Mouse (Mus musculus) neural tube, embryonic 13.5 days (tissue): ENCODE data around the gene Gm20479. TPM values are rescaled to one million over a fixed set of nuclear protein-coding genes. Genes with fewer than 3 reads are reported as not detected.
A peak's percentile ranks its signal among the peaks of the same experiment; 100 is the strongest.

Source experiments
- ATAC-seq: fragments of 200-750 bp; cut with Nextera tagmentation; 2 replicates; pipeline ENCODE4 v1.8.0; 2017; ENCODE audit warnings: low read depth, mild to moderate bottlenecking, moderate TSS enrichment, moderate library complexity
- H3K27ac ChIP-seq: fragments of 300-500 bp; sonication (generic); replicated peaks from 2 replicates; pipeline ENCODE4 v1.5.1; 2015; ENCODE audit warnings: moderate library complexity, mild to moderate bottlenecking, inconsistent platforms
- H3K27me3 ChIP-seq: fragments of 300-500 bp; sonication (generic); 2 replicates; pipeline ENCODE4 v1.6.1; 2015; ENCODE audit warnings: mild to moderate bottlenecking, inconsistent platforms
- H3K36me3 ChIP-seq: fragments of 300-500 bp; sonication (generic); 2 replicates; pipeline ENCODE4 v1.6.1; 2015; ENCODE audit warnings: mild to moderate bottlenecking, inconsistent platforms
- H3K4me1 ChIP-seq: fragments of 300-500 bp; sonication (generic); replicated peaks from 2 replicates; pipeline ENCODE4 v1.6.1; 2015; ENCODE audit warnings: inconsistent platforms
- H3K4me2 ChIP-seq: fragments of 300-500 bp; sonication (generic); 2 replicates; pipeline ENCODE4 v1.6.1; 2015; ENCODE audit warnings: inconsistent platforms, mild to moderate bottlenecking, moderate library complexity
- H3K4me3 ChIP-seq: fragments of 300-500 bp; sonication (generic); 2 replicates; pipeline ENCODE4 v1.5.1; 2015; ENCODE audit warnings: mild to moderate bottlenecking, inconsistent platforms
- H3K9ac ChIP-seq: fragments of 300-500 bp; sonication (generic); 2 replicates; pipeline ENCODE4 v1.6.1; 2015; ENCODE audit warnings: moderate library complexity, mild to moderate bottlenecking, inconsistent platforms
- H3K9me3 ChIP-seq: fragments of 300-500 bp; sonication (generic); 2 replicates; pipeline ENCODE4 v1.6.1; 2016; ENCODE audit warnings: inconsistent platforms
- WGBS: fragments of 180-500 bp; shearing (Covaris S2); methylation state at CpG from one replicate; pipeline ENCODE4 v1.1.7; 2015; 5-methylcytosine and 5-hydroxymethylcytosine counted together
- polyA plus RNA-seq: library from polyadenylated mRNA; unstranded; fragments of >200 nt; fragmentation: Nextera tagmentation; extraction: Ambion mirVana; gene quantifications from 2 replicates; pipeline ENCODE4 v1.2.1, GENCODE M21; 2015

Gm20479 gene
- polyA plus RNA-seq, 1 experiment from 2014 or later: not detected

GRCm38 (mm10) chr7:27331541-27331851, 25.7 kb downstream of the Gm20479 start:
- Histone ChIP-seq H3K9me3 (no peaks in the 10 kb centered on the region), H3K27me3 (peaks cover 98% of the 10 kb centered on the region), H3K4me2 (peak overlapping the region; percentile 60), H3K9ac (no peak overlapping the region), H3K4me3 (peak overlapping the region; percentile 37; the same call in 1 of the 2 replicates), H3K27ac (no peak overlapping the region), H3K36me3 (no peaks in the 10 kb centered on the region), H3K4me1 (peaks cover 67% of the 10 kb centered on the region)
- 4% methylated on average over 8 of the region's 8 CpGs for WGBS
- no peak for ATAC-seq

GRCm38 (mm10) chr7:27330709-27331540, 26.3 kb downstream of the Gm20479 start:
- no peak for ATAC-seq
- Histone ChIP-seq H3K9me3 (no peaks in the 10 kb centered on the region), H3K27me3 (peaks cover 99% of the 10 kb centered on the region), H3K4me3 (peak overlapping the region; percentile 37), H3K4me1 (peaks cover 67% of the 10 kb centered on the region), H3K36me3 (no peaks in the 10 kb centered on the region), H3K4me2 (peak overlapping the region; percentile 60), H3K9ac (peak overlapping the region; percentile 56), H3K27ac (no peak overlapping the region)
- WGBS: under 1% methylated on average over 39 of the region's 39 CpGs

GRCm38 (mm10) chr7:27329981-27330380, 27.2 kb downstream of the Gm20479 start:
- Histone ChIP-seq H3K4me1 (peaks cover 75% of the 10 kb centered on the region), H3K4me2 (peak overlapping the region; percentile 60), H3K27me3 (peaks cover 100% of the 10 kb centered on the region), H3K36me3 (no peaks in the 10 kb centered on the region), H3K27ac (no peak overlapping the region), H3K9ac (no peak overlapping the region), H3K4me3 (0 out of 2 replicates have a peak overlapping the region, but pooled peaks have one; percentile 21), H3K9me3 (no peaks in the 10 kb centered on the region)
- ATAC-seq: no peak
- 23% methylated on average over 17 of the region's 17 CpGs for WGBS

GRCm38 (mm10) chr7:27329326-27329947, 27.8 kb downstream of the Gm20479 start:
- H3K9me3 ChIP-seq: no peaks in the 10 kb centered on the region
- peaks cover 70% of the 10 kb centered on the region for H3K4me1 ChIP-seq
- peaks cover 100% of the 10 kb centered on the region for H3K27me3 ChIP-seq
- peak overlapping the region; percentile 21 for H3K4me3 ChIP-seq
- WGBS: 3% methylated on average over 45 of the region's 45 CpGs
- no peak for ATAC-seq
- H3K36me3 ChIP-seq: no peaks in the 10 kb centered on the region
- H3K27ac ChIP-seq: no peak overlapping the region
- H3K9ac ChIP-seq: no peak overlapping the region
- peak overlapping the region; percentile 60 for H3K4me2 ChIP-seq

- Histone ChIP-seq H3K9ac (no peak overlapping the region), H3K9me3 (no peaks in the 10 kb centered on the region), H3K36me3 (no peaks in the 10 kb centered on the region), H3K4me1 (peaks cover 62% of the 10 kb centered on the region), H3K27ac (no peak overlapping the region), H3K27me3 (peaks cover 100% of the 10 kb centered on the region), H3K4me3 (no peak overlapping the region), H3K4me2 (no peak overlapping the region)
- ATAC-seq: no peak
- WGBS: 37% methylated on average over 16 of the region's 16 CpGs
Observed at GRCm38 (mm10) chr7:27328648-27329047, 28.6 kb downstream of the Gm20479 start.

GRCm38 (mm10) chr7:27328161-27328560, 29.1 kb downstream of the Gm20479 start:
- Histone ChIP-seq H3K27me3 (peaks cover 96% of the 10 kb centered on the region), H3K9ac (no peak overlapping the region), H3K36me3 (no peaks in the 10 kb centered on the region), H3K4me1 (peaks cover 57% of the 10 kb centered on the region), H3K27ac (no peak overlapping the region), H3K4me3 (no peak overlapping the region), H3K4me2 (no peak overlapping the region), H3K9me3 (no peaks in the 10 kb centered on the region)
- 83% methylated on average over 11 of the region's 11 CpGs for WGBS
- no peak for ATAC-seq

GRCm38 (mm10) chr7:27327500-27327899, 29.7 kb downstream of the Gm20479 start:
- WGBS: 91% methylated on average over 8 of the region's 8 CpGs
- no peak for ATAC-seq
- Histone ChIP-seq H3K36me3 (no peaks in the 10 kb centered on the region), H3K27me3 (peaks cover 96% of the 10 kb centered on the region), H3K4me2 (no peak overlapping the region), H3K4me3 (no peak overlapping the region), H3K9me3 (no peaks in the 10 kb centered on the region), H3K27ac (no peak overlapping the region), H3K4me1 (peaks cover 51% of the 10 kb centered on the region), H3K9ac (no peak overlapping the region)

GRCm38 (mm10) chr7:27326101-27326880, 30.9 kb downstream of the Gm20479 start:
- Histone ChIP-seq H3K9me3 (no peaks in the 10 kb centered on the region), H3K27me3 (peaks cover 93% of the 10 kb centered on the region), H3K36me3 (no peaks in the 10 kb centered on the region), H3K4me2 (peak overlapping the region; percentile 46), H3K27ac (no peak overlapping the region), H3K4me1 (peaks cover 39% of the 10 kb centered on the region), H3K9ac (0 out of 2 replicates have a peak overlapping the region, but pooled peaks have one; percentile 6), H3K4me3 (peak overlapping the region; percentile 24; the same call in 1 of the 2 replicates)
- ATAC-seq: no peak
- 29% methylated on average over 34 of the region's 34 CpGs for WGBS

- peak overlapping the region; percentile 6; the same call in 1 of the 2 replicates for H3K9ac ChIP-seq
Observed at GRCm38 (mm10) chr7:27325697-27326096, 31.5 kb downstream of the Gm20479 start.

GRCm38 (mm10) chr7:27324928-27325327, 32.3 kb downstream of the Gm20479 start:
- Histone ChIP-seq H3K9me3 (no peaks in the 10 kb centered on the region), H3K4me1 (peaks cover 28% of the 10 kb centered on the region), H3K4me3 (no peak overlapping the region), H3K9ac (0 out of 2 replicates have a peak overlapping the region, but pooled peaks have one; percentile 17), H3K27ac (no peak overlapping the region), H3K36me3 (no peaks in the 10 kb centered on the region), H3K27me3 (peaks cover 79% of the 10 kb centered on the region), H3K4me2 (no peak overlapping the region)
- ATAC-seq: no peak
- 48% methylated on average over 18 of the region's 20 CpGs for WGBS

More at GRCm38 (mm10) chr7:27325697-27326096, 31.5 kb downstream of the Gm20479 start:
- Histone ChIP-seq H3K9me3 (no peaks in the 10 kb centered on the region), H3K27me3 (peaks cover 87% of the 10 kb centered on the region), H3K27ac (no peak overlapping the region), H3K4me1 (peaks cover 33% of the 10 kb centered on the region), H3K4me2 (peak overlapping the region; percentile 46), H3K4me3 (peak overlapping the region; percentile 24), H3K36me3 (no peaks in the 10 kb centered on the region)
- no peak for ATAC-seq
- 1% methylated on average over 24 of the region's 24 CpGs for WGBS

GRCm38 (mm10) chr7:27324161-27324560, 33.1 kb downstream of the Gm20479 start:
- H3K4me2 ChIP-seq: no peak overlapping the region
- no peak for ATAC-seq
- no peak overlapping the region for H3K9ac ChIP-seq
- H3K27ac ChIP-seq: no peak overlapping the region
- 94% methylated on average over 11 of the region's 11 CpGs for WGBS
- no peak overlapping the region for H3K4me3 ChIP-seq
- H3K36me3 ChIP-seq: no peaks in the 10 kb centered on the region
- H3K9me3 ChIP-seq: no peaks in the 10 kb centered on the region
- H3K4me1 ChIP-seq: peaks cover 20% of the 10 kb centered on the region
- H3K27me3 ChIP-seq: peaks cover 72% of the 10 kb centered on the region

- 92% methylated on average over 5 of the region's 5 CpGs for WGBS
Observed at GRCm38 (mm10) chr7:27323001-27323400, 34.2 kb downstream of the Gm20479 start.

More at GRCm38 (mm10) chr7:27323001-27323400, 34.2 kb downstream of the Gm20479 start:
- no peaks in the 10 kb centered on the region for H3K9me3 ChIP-seq
- H3K9ac ChIP-seq: no peak overlapping the region
- H3K27me3 ChIP-seq: peaks cover 60% of the 10 kb centered on the region
- H3K27ac ChIP-seq: no peak overlapping the region
- H3K36me3 ChIP-seq: no peaks in the 10 kb centered on the region
- no peak overlapping the region for H3K4me2 ChIP-seq
- H3K4me1 ChIP-seq: peaks cover 15% of the 10 kb centered on the region
- H3K4me3 ChIP-seq: no peak overlapping the region
- ATAC-seq: no peak
